Mouse (Mus musculus): Measurements from ENCODE around the gene Gm11554. TPM values are rescaled to one million over a fixed set of nuclear protein-coding genes. Genes with fewer than 3 reads are reported as not detected.
"Not testable (repeated sequence)": the region's sequence is repeated elsewhere in the genome, so short reads cannot be mapped to it uniquely, and the experiment has no call there.

The Gm11554 gene
- polyA plus RNA-seq (2016; fragmentation: Nextera tagmentation; extraction: Ambion mirVana): not detected in 2 replicates

DNA sequence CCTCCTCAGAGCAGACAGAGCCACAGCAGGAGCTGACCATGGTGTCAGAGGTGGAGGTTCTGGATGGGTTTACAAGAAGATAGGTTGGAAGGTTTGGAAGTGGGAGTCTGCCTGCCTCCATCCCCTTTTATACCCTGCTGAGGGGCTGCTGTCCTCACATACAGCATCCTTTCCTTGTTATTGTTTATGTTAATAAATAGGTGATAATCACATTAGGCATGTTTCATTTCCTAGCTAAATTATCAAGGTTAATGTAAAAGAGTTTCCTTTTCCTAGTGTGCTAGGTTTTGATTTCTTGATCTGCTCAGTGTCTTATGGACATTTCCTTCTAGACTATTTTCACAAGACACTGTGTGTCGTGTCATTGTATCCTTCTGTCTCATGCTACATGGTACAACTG lies at the start of gene Gm11554:
Gene Gm11554 (minus strand): TSS at position 101 of the 400 bp plus-strand sequence.
- not testable (repeated sequence) for H3K36me3 ChIP-seq; H3K4me3 ChIP-seq; H3K9ac ChIP-seq; H3K9me3 ChIP-seq; H3K27me3 ChIP-seq; ATAC-seq (ENCODE audit: insufficient number of reproducible peaks, insufficient read depth, low FRiP score, low TSS enrichment); H3K4me1 ChIP-seq; H3K27ac ChIP-seq; H3K4me2 ChIP-seq (replicated peaks)
- WGBS: no CpG with 5 or more reads among the region's 1 CpGs

GRCm38 (mm10) chr11:99851508-99851907 lies 47.3 kb upstream of the Gm11554 start, which contains the start of gene Krtap4-16:
Krtap4-16 (minus strand) TSS chr11:99851608.
- no peak within 1 kb of the TSS for H3K9ac ChIP-seq
- no peak within 1 kb of the TSS for H3K27ac ChIP-seq
- H3K9me3 ChIP-seq: no peaks in the 10 kb centered on the region
- H3K4me2 ChIP-seq (replicated peaks): no peak within 1 kb of the TSS
- H3K4me3 ChIP-seq: no peak within 1 kb of the TSS
- H3K27me3 ChIP-seq: no peaks in the 10 kb centered on the region
- ATAC-seq (ENCODE audit: insufficient number of reproducible peaks, insufficient read depth, low FRiP score, low TSS enrichment): no peak
- no peaks in the 10 kb centered on the region for H3K36me3 ChIP-seq
- H3K4me1 ChIP-seq: no peaks in the 10 kb centered on the region

- Histone ChIP-seq H3K9me3 (no peaks in the 10 kb centered on the region), H3K4me2 (replicated peaks) (no peak overlapping the region), H3K27ac (no peak overlapping the region), H3K4me3 (no peak overlapping the region), H3K9ac (no peak overlapping the region), H3K4me1 (no peaks in the 10 kb centered on the region), H3K27me3 (no peaks in the 10 kb centered on the region), H3K36me3 (no peaks in the 10 kb centered on the region)
- WGBS: 86% methylated on average over 2 of the region's 2 CpGs
- no peak for ATAC-seq (ENCODE audit: insufficient number of reproducible peaks, insufficient read depth, low FRiP score, low TSS enrichment)
These were observed 42.5 kb upstream of the Gm11554 start for GRCm38 (mm10) chr11:99846746-99847145.

DNA sequence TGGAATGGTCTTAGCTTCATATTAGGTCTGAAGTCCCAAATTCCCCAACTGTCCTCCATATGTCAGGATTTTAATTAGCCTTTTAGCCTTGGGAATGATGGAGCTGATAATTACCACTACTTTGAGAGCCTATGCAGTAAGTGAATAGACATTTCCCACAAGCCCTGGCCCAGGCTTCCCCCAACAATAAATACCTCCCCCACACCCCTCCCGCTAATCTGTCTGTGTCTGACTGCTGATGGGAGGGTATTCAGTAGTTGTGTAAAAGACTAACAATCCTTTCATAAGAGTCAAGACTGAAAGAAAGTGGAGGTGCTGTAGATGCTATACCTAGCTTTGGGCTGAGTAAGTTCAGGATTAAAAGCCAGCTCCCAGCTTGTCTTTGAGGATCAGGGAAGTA lies 37.9 kb upstream of the Gm11554 start:
- Histone ChIP-seq H3K27me3 (no peaks in the 10 kb centered on the region), H3K4me3 (no peak overlapping the region), H3K27ac (no peak overlapping the region), H3K4me1 (no peaks in the 10 kb centered on the region), H3K36me3 (no peaks in the 10 kb centered on the region), H3K9me3 (no peaks in the 10 kb centered on the region; the same call in 1 of the 2 replicates), H3K4me2 (replicated peaks) (no peak overlapping the region), H3K9ac (no peak overlapping the region)
- no peak for ATAC-seq (ENCODE audit: insufficient number of reproducible peaks, insufficient read depth, low FRiP score, low TSS enrichment)
- WGBS: 93% methylated on average over 1 of the region's 1 CpGs

DNA sequence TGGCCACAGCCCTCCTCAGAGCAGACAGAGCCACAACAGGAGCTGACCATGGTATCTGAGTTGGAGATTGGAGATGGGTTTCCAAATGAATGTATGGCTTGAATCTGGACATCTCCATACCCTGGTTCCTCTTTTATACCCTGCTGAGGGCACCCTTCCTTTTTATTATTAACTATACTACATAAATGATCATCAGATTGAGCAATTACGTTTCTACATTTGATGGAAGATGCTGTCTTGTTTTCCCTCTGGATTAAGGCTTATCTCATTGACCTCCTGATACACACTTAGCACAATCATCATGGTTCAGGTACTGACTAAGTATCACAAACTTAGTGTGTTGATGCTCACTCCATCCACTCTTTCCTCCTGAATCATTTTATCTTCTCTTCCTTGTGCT lies 33.7 kb upstream of the Gm11554 start, which contains the start of gene 2300003K06Rik:
Gene 2300003K06Rik (minus strand): TSS at position 101 of the 400 bp plus-strand sequence.
- no peak within 1 kb of the TSS for H3K4me3 ChIP-seq
- H3K4me2 ChIP-seq (replicated peaks): no peak within 1 kb of the TSS
- no peak within 1 kb of the TSS for H3K9ac ChIP-seq
- H3K9me3 ChIP-seq: no peaks in the 10 kb centered on the region; the same call in 1 of the 2 replicates
- no peak within 1 kb of the TSS for H3K27ac ChIP-seq
- no peaks in the 10 kb centered on the region for H3K4me1 ChIP-seq
- no peak for ATAC-seq (ENCODE audit: insufficient number of reproducible peaks, insufficient read depth, low FRiP score, low TSS enrichment)
- no peaks in the 10 kb centered on the region for H3K36me3 ChIP-seq
- H3K27me3 ChIP-seq: no peaks in the 10 kb centered on the region
- 73% methylated on average over 1 of the region's 1 CpGs for WGBS

GRCm38 (mm10) chr11:99815566-99815965 lies 11.3 kb upstream of the Gm11554 start, which contains the start of gene Gm11564:
Gm11564 (minus strand) TSS chr11:99815666.
- not testable (repeated sequence) for H3K27ac ChIP-seq; ATAC-seq (ENCODE audit: insufficient number of reproducible peaks, insufficient read depth, low FRiP score, low TSS enrichment)
- WGBS: 84% methylated on average over 2 of the region's 2 CpGs

GRCm38 (mm10) chr11:99809792-99810191 lies 5.5 kb upstream of the Gm11554 start, which contains the start of gene Krtap4-13:
Krtap4-13 (minus strand) TSS chr11:99809892.
- not testable (repeated sequence) for H3K4me3 ChIP-seq; ATAC-seq (ENCODE audit: insufficient number of reproducible peaks, insufficient read depth, low FRiP score, low TSS enrichment)

More at GRCm38 (mm10) chr11:99815566-99815965, 11.3 kb upstream of the Gm11554 start, which contains the start of gene Gm11564:
- not testable (repeated sequence) for H3K4me1 ChIP-seq; H3K27me3 ChIP-seq; H3K36me3 ChIP-seq; H3K4me3 ChIP-seq; H3K9ac ChIP-seq; H3K4me2 ChIP-seq (replicated peaks); H3K9me3 ChIP-seq

DNA sequence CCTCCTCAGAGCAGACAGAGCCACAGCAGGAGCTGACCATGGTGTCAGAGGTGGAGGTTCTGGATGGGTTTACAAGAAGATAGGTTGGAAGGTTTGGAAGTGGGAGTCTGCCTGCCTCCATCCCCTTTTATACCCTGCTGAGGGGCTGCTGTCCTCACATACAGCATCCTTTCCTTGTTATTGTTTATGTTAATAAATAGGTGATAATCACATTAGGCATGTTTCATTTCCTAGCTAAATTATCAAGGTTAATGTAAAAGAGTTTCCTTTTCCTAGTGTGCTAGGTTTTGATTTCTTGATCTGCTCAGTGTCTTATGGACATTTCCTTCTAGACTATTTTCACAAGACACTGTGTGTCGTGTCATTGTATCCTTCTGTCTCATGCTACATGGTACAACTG lies 5.4 kb downstream of the Gm11554 start, which contains the start of gene Gm11569:
Gene Gm11569 (minus strand): TSS at position 101 of the 400 bp plus-strand sequence.
- ATAC-seq (ENCODE audit: insufficient number of reproducible peaks, insufficient read depth, low FRiP score, low TSS enrichment): not testable (repeated sequence)
- WGBS: no CpG with 5 or more reads among the region's 1 CpGs

More at GRCm38 (mm10) chr11:99809792-99810191, 5.5 kb upstream of the Gm11554 start, which contains the start of gene Krtap4-13:
- not testable (repeated sequence) for H3K9ac ChIP-seq; H3K4me2 ChIP-seq (replicated peaks); H3K4me1 ChIP-seq; H3K27me3 ChIP-seq; H3K36me3 ChIP-seq; H3K27ac ChIP-seq; H3K9me3 ChIP-seq

DNA sequence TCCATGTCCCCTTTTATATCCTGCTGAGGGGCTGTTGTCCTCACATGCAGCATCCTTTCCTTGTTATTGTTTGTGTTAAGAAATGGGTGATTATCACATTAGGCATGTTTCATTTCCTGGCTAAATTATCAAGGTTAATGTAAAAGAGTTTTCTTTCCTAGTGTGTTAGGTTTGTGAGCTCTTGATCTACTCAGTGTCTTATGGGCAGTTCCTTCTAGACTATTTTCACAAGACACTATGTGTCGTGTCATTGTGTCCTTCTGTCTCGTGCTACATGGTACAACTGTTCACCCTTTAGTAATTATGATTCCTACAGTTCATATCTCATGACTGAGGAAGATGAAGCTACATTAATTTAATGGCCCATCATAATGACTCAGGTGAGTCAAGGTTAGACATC lies 10.9 kb downstream of the Gm11554 start, which contains the start of gene Gm11596:
Gene Gm11596 (minus strand): TSS at position 101 of the 400 bp plus-strand sequence.
- H3K9me3 ChIP-seq: no peaks in the 10 kb centered on the region
- no peaks in the 10 kb centered on the region for H3K36me3 ChIP-seq
- WGBS: 80% methylated on average over 2 of the region's 2 CpGs
- H3K4me2 ChIP-seq (replicated peaks): no peak within 1 kb of the TSS
- H3K27ac ChIP-seq: no peak within 1 kb of the TSS
- no peaks in the 10 kb centered on the region for H3K4me1 ChIP-seq
- H3K9ac ChIP-seq: no peak within 1 kb of the TSS
- H3K4me3 ChIP-seq: no peak within 1 kb of the TSS
- ATAC-seq (ENCODE audit: insufficient number of reproducible peaks, insufficient read depth, low FRiP score, low TSS enrichment): no peak
- H3K27me3 ChIP-seq: 0 out of 2 replicates have a peak, but pooled peaks cover 4% of the 10 kb centered on the region

More for the DNA sequence above, 5.4 kb downstream of the Gm11554 start, which contains the start of gene Gm11569:
- not testable (repeated sequence) for H3K9ac ChIP-seq; H3K4me2 ChIP-seq (replicated peaks); H3K27me3 ChIP-seq; H3K4me1 ChIP-seq; H3K36me3 ChIP-seq; H3K9me3 ChIP-seq; H3K27ac ChIP-seq; H3K4me3 ChIP-seq

DNA sequence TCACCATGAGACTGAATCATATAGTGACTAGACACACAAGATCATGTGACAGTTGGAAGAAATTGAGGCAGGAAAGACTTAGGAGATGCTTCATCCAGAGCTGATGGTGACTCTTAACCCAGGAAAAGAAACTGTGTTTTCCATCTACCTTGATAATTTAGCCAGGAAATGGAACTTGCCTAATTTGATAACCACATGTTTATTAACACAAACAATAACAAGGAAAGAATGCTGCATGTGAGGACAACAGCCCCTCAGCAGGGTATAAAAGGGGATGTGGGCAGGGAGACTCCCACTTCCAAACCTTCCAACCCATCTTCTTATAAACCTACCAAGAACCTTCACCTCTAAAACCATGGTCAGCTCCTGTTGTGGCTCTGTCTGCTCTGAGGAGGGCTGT lies 19.3 kb downstream of the Gm11554 start, which contains the start of gene Krtap4-9:
Gene Krtap4-9 (plus strand): TSS at position 301 of the 400 bp plus-strand sequence.
- not testable (repeated sequence) for H3K9ac ChIP-seq; H3K4me3 ChIP-seq; ATAC-seq (ENCODE audit: insufficient number of reproducible peaks, insufficient read depth, low FRiP score, low TSS enrichment); H3K27ac ChIP-seq; H3K27me3 ChIP-seq; H3K9me3 ChIP-seq; H3K36me3 ChIP-seq; H3K4me2 ChIP-seq (replicated peaks); H3K4me1 ChIP-seq

GRCm38 (mm10) chr11:99780604-99781003 lies 23.6 kb downstream of the Gm11554 start, which contains the start of gene Krtap4-8:
Krtap4-8 (minus strand) TSS chr11:99780704.
- Histone ChIP-seq H3K36me3 (no peaks in the 10 kb centered on the region), H3K27ac (no peak within 1 kb of the TSS), H3K9ac (no peak within 1 kb of the TSS), H3K4me2 (replicated peaks) (no peak within 1 kb of the TSS), H3K27me3 (no peaks in the 10 kb centered on the region), H3K9me3 (no peaks in the 10 kb centered on the region), H3K4me3 (no peak within 1 kb of the TSS), H3K4me1 (no peaks in the 10 kb centered on the region)
- 91% methylated on average over 2 of the region's 2 CpGs for WGBS
- no peak for ATAC-seq (ENCODE audit: insufficient number of reproducible peaks, insufficient read depth, low FRiP score, low TSS enrichment)

- no peak for ATAC-seq (ENCODE audit: insufficient number of reproducible peaks, insufficient read depth, low FRiP score, low TSS enrichment)
- H3K27ac ChIP-seq: no peak overlapping the region
- no peak overlapping the region for H3K4me2 ChIP-seq (replicated peaks)
- H3K4me1 ChIP-seq: no peaks in the 10 kb centered on the region
- no peak overlapping the region for H3K9ac ChIP-seq
- no peaks in the 10 kb centered on the region for H3K27me3 ChIP-seq
- 55% methylated on average over 7 of the region's 7 CpGs for WGBS
- H3K4me3 ChIP-seq: no peak overlapping the region
- no peaks in the 10 kb centered on the region for H3K9me3 ChIP-seq
- H3K36me3 ChIP-seq: no peaks in the 10 kb centered on the region
These were observed 25.8 kb downstream of the Gm11554 start for GRCm38 (mm10) chr11:99778401-99778800.

Data from embryonic facial prominence, embryonic 12.5 days (tissue).